Mouse (Mus musculus): ENCODE measurements around the gene Gm21887. TPM values are rescaled to one million over a fixed set of nuclear protein-coding genes. Genes with fewer than 3 reads are reported as not detected.
A peak's percentile ranks its signal among the peaks of the same experiment; 100 is the strongest.
"Not testable (repeated sequence)": the region's sequence is repeated elsewhere in the genome, so short reads cannot be mapped to it uniquely, and the experiment has no call there.

The Gm21887 gene
- polyA plus RNA-seq, 1 experiment from 2014 or later, result 248 TPM

- not testable (repeated sequence) for H3K27ac ChIP-seq, H3K4me1 ChIP-seq, H3K9ac ChIP-seq, H3K27me3 ChIP-seq
- Histone ChIP-seq H3K4me3 (replicated peaks) (peak overlapping the region; percentile 18), H3K4me2 (peak overlapping the region; percentile 40), H3K36me3 (peaks cover 73% of the 10 kb centered on the region), H3K9me3 (replicated peaks) (peaks cover 52% of the 10 kb centered on the region)
- ATAC-seq (replicated peaks; ENCODE audit: low FRiP score), result peak; percentile 92
- 54% methylated on average over 51 of the region's 51 CpGs for WGBS
These were observed 22.7 kb upstream of the Gm21887 start for GRCm38 (mm10) chrX:169986519-169987367.

DNA sequence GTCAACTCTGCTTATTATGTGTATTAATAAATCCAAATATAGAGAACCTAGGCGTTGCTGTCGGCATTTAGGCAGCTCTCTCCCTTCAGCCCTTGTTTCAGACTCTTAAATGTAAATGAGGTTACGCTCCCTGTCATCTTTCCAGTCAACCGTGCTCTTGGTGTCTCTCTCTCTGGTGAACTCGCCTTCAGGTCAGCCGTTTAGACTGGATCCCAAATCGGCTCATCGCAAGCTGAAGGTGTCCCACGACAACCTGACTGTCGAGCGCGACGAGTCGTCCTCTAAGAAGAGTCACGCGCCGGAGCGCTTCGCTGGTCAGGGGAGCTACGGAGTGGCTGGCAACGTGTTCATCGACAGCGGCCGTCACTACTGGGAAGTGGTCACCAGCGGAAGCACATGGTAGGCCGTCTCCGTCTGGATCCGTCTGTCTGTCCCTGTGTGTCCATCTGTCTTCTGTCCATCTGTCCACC, 22.1 kb upstream of the Gm21887 start:
- Histone ChIP-seq H3K36me3 (peaks cover 66% of the 10 kb centered on the region), H3K9me3 (replicated peaks) (peaks cover 52% of the 10 kb centered on the region)
- peak; percentile 10 for ATAC-seq (replicated peaks; ENCODE audit: low FRiP score)
- H3K4me2 ChIP-seq; H3K4me1 ChIP-seq; H3K27me3 ChIP-seq; H3K9ac ChIP-seq; H3K27ac ChIP-seq; H3K4me3 ChIP-seq (replicated peaks): not testable (repeated sequence)
- WGBS, result 87% methylated on average over 28 of the region's 28 CpGs

DNA sequence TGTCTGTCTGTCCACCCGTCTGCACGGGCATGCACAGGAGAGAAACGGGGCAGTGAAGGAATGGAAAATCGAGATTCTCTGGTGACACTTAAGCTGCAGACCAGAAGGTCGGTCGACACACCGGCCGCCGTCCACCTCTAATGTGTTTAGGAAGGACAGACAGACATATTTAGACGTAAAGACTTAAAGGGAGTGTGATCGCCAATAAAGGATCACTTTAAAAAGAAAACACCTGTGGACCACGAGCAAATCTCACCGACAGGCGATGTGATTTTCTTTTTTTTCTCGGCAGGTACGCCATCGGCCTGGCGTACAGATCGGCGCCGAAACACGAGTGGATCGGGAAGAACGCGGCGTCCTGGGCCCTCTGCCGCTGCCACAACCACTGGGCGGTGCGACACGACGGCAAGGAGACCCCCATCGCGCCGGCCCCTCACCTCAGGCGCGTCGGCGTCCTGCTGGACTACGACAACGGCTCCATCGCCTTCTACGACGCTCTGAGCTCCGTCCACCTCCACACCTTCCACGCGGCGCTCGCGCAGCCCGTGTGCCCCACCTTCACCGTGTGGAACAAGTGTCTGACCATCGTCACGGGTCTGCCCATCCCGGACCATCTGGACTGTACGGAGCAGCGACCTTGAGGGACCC, 20.8 kb upstream of the Gm21887 start:
- peaks cover 53% of the 10 kb centered on the region for H3K36me3 ChIP-seq
- H3K4me3 ChIP-seq (replicated peaks); H3K4me2 ChIP-seq; H3K27me3 ChIP-seq; H3K9ac ChIP-seq; H3K4me1 ChIP-seq; H3K27ac ChIP-seq: not testable (repeated sequence)
- H3K9me3 ChIP-seq (replicated peaks), result peaks cover 44% of the 10 kb centered on the region
- WGBS, result 94% methylated on average over 56 of the region's 56 CpGs
- ATAC-seq (replicated peaks; ENCODE audit: low FRiP score), result peak; percentile 10; the same call in 1 of the 2 replicates

- H3K9ac ChIP-seq; H3K4me1 ChIP-seq; H3K4me3 ChIP-seq (replicated peaks); H3K4me2 ChIP-seq; H3K27ac ChIP-seq; H3K27me3 ChIP-seq: not testable (repeated sequence)
- ATAC-seq (replicated peaks; ENCODE audit: low FRiP score), result peak; percentile 5; the same call in 1 of the 2 replicates
- 85% methylated on average over 8 of the region's 8 CpGs for WGBS
- Histone ChIP-seq H3K9me3 (replicated peaks) (peaks cover 42% of the 10 kb centered on the region), H3K36me3 (peaks cover 48% of the 10 kb centered on the region)
These were observed 20.3 kb upstream of the Gm21887 start for GRCm38 (mm10) chrX:169989219-169989595.

DNA sequence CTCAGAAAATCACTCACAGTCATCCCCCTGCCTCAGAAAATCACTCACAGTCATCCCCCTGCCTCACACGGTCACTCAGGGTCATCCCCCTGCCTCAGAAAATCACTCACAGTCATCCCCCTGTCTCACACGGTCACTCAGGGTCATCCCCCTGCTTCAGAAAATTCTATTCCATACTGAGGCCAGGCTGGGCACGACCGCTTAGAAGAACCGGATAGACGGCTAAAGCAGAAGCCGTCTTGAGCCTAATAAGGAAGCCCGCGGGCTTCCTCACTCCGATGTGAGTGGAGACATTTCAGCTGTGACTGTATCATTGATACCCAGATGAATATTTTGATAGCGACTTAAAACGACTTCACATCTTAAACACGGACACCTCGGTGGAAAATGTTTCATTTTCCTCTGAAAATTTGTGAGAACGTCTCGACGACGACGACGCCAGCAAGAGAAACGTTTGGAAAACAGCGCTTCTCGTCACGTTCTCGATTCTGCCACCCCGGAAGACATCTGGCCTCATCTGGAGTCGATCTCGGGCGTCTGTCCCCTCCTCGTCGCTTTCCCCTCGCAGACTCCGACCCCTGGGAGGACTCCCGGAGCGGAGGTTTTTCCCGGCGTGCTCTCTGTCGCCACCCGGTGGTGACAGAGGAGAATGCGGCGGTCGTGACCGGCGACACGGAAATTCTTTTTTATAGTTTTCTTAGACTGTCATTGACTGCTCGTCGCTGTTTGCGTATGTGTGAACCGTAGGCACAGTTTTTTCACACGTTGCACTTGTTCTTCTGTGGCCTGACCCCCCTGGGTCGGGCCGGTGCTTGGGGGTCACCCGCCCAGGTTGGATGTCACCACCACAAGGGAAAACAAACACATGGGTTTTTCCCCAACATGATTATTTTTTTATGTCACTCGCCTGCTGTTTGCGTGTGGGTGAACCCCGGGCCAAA, 19.5 kb upstream of the Gm21887 start:
- not testable (repeated sequence) for H3K9ac ChIP-seq; ATAC-seq (replicated peaks; ENCODE audit: low FRiP score); H3K4me1 ChIP-seq; H3K4me2 ChIP-seq; H3K27me3 ChIP-seq; H3K27ac ChIP-seq; H3K4me3 ChIP-seq (replicated peaks)
- 78% methylated on average over 56 of the region's 56 CpGs for WGBS
- Histone ChIP-seq H3K9me3 (replicated peaks) (peaks cover 37% of the 10 kb centered on the region), H3K36me3 (peaks cover 41% of the 10 kb centered on the region)

- Histone ChIP-seq H3K9me3 (replicated peaks) (peaks cover 30% of the 10 kb centered on the region), H3K4me2 (peak overlapping the region; percentile 33; the same call in 1 of the 2 replicates), H3K36me3 (peaks cover 31% of the 10 kb centered on the region), H3K4me3 (replicated peaks) (0 out of 2 replicates have a peak overlapping the region, but pooled peaks have one; percentile 17)
- H3K27me3 ChIP-seq, H3K4me1 ChIP-seq, H3K27ac ChIP-seq, H3K9ac ChIP-seq: not testable (repeated sequence)
- WGBS, result 11% methylated on average over 12 of the region's 28 CpGs
- ATAC-seq (replicated peaks; ENCODE audit: low FRiP score), result peak; percentile 19; the same call in 1 of the 2 replicates
These were observed 18.2 kb upstream of the Gm21887 start for GRCm38 (mm10) chrX:169991128-169991873.

GRCm38 (mm10) chrX:169992086-169992930, 17.2 kb upstream of the Gm21887 start:
- peaks cover 25% of the 10 kb centered on the region for H3K36me3 ChIP-seq
- WGBS, result 13% methylated on average over 5 of the region's 15 CpGs
- not testable (repeated sequence) for H3K27ac ChIP-seq; H3K4me1 ChIP-seq; H3K27me3 ChIP-seq; ATAC-seq (replicated peaks; ENCODE audit: low FRiP score); H3K4me2 ChIP-seq; H3K4me3 ChIP-seq (replicated peaks); H3K9ac ChIP-seq
- H3K9me3 ChIP-seq (replicated peaks), result peaks cover 25% of the 10 kb centered on the region

DNA sequence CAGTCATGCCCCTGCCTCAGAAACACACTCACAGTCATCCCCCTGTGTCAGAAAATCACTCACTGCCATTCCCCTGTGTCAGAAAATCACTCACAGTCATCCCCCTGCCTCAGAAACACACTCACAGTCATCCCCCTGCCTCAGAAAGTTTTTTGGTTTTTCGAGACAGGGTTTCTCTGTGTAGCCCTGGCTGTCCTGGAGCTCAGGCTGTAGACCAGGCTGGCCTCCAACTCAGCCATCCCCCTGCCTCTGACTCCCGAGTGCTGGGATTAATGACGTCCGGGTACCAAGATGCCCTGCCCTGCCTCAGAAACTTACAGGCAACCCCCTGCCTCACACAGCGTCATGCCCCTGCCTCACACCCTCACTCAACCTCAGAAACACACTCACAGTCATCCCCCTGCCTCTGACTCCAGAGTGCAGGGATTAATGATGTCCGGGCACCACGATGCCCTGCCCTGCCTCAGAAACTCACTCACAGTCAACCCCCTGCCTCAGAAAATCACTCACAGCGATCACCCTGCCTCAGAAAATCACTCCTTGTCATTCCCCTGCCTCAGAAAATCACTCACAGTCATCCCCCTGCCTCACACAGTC, 16.4 kb upstream of the Gm21887 start:
- not testable (repeated sequence) for H3K4me3 ChIP-seq (replicated peaks); H3K9ac ChIP-seq; H3K4me1 ChIP-seq; H3K4me2 ChIP-seq; H3K27ac ChIP-seq; ATAC-seq (replicated peaks; ENCODE audit: low FRiP score); H3K27me3 ChIP-seq
- Histone ChIP-seq H3K9me3 (replicated peaks) (peaks cover 21% of the 10 kb centered on the region), H3K36me3 (peaks cover 21% of the 10 kb centered on the region)
- WGBS, result no CpG with 5 or more reads among the region's 8 CpGs

DNA sequence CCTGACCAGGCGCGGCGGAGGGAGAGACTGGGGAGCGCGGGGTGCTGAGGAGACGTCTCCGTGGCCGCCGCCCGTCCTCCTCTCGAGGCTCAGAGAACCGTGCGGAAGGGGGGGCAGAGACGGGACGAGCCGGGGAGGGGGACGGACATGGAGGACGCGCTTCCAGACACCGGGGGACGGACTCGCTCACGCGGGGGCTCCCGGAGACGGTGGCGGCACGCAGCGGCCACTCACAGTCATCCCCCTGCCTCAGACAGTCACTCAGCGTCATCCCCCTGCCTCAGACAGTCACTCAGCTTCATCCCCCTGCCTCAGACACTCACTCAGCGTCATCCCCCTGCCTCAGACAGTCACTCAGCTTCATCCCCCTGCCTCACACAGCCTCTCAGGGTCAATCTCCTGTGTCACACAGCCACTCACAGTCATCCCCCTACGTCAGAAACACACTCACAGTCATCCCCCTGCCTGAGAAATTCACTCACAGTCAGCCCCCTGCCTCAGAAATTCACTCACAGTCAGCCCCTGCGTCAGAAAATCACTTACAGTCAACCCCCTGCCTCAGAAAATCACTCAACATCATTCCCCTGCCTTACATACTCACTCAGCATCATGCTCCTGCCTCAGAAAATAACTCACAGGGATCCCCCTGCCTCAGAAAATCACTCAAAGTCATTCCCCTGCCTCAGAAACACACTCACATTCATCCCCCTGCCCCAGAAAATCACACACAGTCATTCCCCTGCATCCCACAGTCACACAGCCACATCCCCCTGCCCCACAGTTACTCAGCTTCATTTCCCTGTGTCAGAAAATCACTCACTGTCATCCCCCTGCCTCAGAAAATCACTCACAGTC, 15.2 kb upstream of the Gm21887 start:
- 8% methylated on average over 3 of the region's 33 CpGs for WGBS
- H3K9me3 ChIP-seq (replicated peaks), result peaks cover 14% of the 10 kb centered on the region
- H3K36me3 ChIP-seq, result peaks cover 14% of the 10 kb centered on the region
- H3K4me3 ChIP-seq (replicated peaks); H3K4me1 ChIP-seq; ATAC-seq (replicated peaks; ENCODE audit: low FRiP score); H3K27me3 ChIP-seq; H3K27ac ChIP-seq; H3K9ac ChIP-seq; H3K4me2 ChIP-seq: not testable (repeated sequence)
